Mouse (Mus musculus): ENCODE results near the gene Togaram2.
"Not testable (repeated sequence)": the region's sequence is repeated elsewhere in the genome, so short reads cannot be mapped to it uniquely, and the experiment has no call there.

The Togaram2 gene

DNA sequence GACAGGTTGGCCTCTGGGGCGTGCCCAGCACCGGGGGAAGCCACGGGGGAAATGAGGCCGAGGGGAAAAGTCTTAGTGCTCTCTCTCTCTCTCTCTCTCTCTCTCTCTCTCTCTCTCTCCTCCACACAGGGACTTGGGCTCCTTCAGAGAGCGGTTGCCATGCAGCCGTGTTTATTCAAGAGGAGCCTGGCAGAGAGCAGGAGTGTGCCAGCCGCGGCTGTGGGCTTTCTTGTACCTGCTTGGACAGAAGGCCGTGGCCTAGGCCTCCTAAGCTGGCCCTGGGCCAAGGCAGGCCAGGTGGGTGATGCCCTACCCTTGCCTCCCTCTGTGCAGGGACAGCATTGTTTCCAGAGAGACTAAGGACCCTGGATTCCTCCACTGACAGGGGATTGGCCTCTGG lies at the start of gene Togaram2:
TSS of gene Togaram2 (plus strand) at position 170 of the 400 bp plus-strand sequence.
- DNase-seq: no peak

DNA sequence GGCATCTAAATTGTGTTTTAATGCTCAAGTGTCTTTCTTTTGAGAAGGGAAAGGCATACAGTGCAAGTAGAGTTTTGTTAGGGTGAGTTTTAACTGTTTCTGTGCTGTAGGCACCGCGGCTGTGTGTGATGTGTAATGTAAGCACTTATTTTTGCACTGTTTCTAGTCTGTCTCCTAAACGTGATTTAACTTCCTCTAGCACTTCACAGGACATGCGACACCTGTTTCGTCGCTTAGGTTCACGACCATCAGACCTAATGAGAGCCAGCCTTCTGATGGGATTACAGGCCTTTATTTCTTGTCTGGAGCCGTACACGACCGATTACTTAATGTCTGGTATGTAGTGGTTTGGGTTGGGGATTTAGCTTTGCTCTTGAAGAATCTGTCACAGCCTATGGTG lies 41.3 kb upstream of the Togaram2 start:
- no peak for DNase-seq

DNA sequence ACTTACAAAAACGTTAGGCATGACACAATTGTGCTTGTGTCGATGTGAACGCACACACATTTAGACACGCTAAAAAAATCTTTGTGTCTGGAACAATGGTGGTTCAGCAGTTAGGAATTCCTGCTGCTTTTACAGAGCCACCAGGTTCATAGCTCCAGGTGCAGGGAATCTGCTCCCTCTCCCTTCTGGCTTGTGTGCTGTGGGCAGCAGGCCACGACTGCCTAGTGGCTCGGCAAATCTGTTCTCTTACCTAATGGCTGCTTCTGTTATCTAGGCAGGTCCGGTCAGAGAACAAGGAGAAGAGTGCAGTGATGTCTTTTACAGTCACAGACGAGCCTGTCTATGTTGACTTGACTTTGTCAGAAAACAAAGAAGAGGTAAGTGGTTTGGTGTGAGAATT lies 39.7 kb upstream of the Togaram2 start:
- no peak for DNase-seq

DNA sequence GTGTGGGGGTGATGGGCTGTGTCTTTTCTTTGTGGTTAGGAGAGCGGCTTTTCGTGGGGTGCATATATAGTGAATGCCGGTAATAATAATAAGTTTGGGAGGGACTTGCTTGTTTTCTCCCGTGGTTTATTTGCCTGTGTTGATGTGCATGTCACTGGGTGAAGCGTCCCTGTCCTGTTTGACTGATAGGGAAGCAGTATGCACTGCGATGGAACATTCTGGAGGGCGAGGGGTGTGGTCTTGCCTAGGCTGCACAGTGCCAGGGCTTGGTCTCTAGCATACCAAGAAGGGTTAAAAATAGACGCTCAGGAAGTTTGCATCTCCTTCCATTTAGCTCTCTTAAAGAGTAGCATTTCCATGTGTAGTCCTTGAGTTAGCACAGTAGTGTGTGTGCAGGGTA lies 36.3 kb upstream of the Togaram2 start:
- no peak for DNase-seq

DNA sequence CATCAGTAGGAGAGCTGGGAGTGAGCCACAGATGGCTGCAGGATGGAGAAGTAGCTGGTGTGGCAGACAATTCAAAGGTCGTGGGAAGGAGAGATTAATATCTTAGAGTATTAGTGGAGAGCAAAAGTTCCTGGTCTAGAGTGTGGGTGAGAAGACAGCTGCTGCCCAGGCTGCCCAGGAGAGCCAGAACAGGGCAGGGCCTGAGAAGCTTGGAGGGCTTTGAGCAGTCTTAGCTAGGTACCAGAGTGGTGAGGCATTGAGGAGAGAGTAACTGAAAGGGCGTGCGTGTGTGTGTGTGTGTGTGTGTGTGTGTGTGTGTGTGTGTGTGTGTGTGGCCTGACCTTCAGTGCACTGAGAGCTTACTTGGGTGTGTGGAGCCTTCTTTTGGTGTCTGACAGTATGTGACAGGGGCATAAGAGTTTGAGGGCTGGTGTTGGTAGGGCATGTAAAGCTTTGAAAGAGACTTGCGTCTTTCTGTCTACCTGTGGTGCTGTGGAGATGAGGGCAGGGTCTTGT lies 35.3 kb upstream of the Togaram2 start:
- DNase-seq: no peak

DNA sequence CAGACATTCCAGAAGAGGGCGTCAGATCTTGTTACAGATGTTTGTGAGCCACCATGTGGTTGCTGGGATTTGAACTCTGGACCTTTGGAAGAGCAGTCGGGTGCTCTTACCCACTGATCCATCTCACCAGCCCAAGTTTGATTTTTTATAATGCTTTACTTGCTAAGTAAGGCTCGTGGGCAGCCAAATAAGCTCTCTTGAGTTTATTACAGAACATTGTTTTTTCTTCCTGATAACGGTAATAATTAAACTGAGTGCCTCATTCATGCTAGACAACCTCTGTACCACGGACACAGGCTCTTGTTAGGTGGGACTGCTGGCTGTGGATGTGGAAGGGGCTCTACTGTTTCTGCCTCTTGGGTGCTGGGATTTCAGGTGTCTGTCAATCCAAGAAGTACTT lies 34.0 kb upstream of the Togaram2 start:
- not testable (repeated sequence) for DNase-seq

DNA sequence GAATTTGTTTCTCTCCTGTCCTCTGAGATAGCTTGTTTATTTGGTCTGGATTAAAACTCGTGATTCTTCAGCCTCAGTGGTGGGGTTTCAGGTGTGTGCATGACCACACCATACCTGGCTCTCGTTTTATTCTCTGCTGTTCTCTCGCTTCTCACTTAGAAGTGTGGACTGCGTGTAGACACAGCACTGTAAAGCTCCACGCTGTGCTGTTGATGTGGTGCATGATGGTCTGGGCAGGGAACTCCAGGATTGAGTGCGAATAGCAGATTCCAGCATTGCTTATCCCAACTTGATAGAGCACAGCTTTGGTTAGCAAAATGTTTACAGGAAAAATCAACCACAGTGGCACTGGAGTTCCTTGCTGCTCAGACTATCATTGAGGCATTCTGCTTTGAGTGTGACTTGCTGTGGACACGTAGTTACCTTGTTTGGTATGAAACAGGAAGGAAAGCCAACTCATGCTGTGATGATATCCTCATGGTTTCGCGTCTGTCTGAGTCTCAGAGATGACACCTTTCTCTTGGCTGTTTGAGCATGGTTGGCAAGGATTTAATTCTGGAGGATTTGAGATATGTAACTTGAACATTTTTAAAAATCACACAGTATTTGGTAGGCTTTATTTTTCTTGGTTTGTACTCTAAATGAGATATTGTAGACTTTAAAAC lies 32.5 kb upstream of the Togaram2 start:
- DNase-seq: no peak

DNA sequence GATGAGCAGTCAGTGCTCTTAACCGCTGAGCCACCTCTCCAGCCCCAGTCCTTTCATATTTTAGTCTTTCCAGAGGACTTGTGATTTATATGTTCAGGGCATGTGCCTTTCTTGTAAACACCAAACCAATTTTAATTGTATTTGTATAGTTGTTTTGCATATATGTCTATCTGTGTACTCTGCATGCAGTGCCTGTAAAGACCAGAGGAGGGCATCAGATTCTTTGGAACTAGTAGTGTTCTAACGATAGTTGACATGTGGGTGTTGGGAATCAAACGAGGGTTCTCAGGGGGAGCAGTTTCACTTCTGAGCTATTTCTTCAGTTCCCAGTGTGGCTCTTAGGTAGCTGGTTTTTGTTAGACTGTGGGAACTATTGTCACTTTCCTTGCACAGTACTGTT lies 30.9 kb upstream of the Togaram2 start:
- DNase-seq: peak in 1 of 2 experiments; percentile 18

DNA sequence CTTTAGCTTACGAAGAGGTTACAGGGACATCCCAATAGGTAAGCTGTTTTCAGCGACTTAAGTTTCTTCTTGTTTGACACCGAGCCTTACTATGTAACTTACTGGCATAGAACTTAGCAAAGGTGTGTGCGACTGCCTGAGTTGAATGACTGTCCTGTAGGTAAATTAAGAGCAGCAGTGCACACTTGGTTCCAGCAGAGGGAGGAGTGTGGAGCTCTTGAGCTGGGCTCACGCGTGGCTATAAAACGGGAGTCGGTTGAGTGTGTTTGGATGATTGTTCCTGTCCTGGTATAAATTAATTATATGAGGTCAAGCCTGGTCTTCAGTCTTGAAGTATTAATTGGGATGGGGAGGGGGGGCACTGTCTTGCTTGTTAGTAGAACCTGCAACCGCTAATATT lies 23.1 kb upstream of the Togaram2 start:
- DNase-seq: no peak

DNA sequence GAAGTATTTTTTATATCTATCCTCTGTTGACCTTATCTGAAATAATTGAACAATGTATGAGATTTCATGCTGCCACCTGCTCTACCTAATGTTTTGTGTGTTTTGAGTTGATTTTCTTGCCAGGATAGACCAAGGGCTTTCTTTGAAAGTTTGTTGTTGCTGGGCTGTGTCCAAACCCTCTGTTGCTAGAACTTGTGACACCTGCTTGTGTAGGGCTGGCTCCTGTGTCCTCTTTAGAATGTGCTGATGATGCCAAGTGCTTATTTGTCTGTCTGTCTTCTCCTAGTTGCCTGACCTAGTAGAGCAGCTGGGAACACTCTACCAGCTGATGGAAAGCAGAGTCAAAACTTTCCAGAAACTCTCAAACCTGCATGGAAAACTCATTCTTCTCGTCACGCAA lies 20.6 kb upstream of the Togaram2 start:
- no peak for DNase-seq

DNA sequence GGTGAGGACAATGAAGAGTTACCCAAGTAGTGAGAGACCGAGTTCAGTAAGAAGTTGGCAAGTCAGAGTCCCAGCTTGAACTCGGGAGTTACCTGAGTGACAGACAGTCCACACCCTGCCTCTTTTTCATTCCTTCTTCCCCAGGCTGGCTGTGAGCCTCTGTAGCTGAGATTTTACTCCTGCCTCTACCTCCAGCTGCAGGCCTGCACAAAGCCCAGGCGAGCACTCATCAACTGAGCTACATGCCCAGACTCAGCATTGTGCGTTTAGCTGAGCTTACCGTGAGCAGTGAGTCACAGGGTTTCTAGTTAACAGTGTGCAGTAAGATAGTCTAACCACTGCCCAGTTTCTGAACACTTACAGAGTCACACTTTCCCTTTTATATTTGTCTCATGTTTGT lies 20.1 kb upstream of the Togaram2 start:
- DNase-seq: no peak

DNA sequence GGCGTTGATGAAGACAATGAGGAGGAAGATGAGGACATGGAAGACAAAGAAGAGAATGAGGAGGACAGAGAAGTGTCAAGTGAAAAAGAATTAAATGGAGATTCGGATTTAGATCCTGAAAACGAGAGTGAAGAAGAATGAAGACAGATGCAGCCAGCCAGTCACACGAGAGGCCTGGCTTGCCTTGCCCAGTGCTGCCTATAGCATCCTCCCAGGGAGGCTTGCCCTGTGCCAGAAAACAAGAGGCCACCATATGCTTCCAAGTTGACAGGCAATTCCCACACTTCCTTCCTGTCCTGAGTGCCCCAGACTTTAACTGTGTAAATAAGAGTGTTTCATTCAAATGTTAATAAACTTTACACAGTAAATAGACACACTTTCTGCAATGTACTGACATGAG lies 15.5 kb upstream of the Togaram2 start:
- no peak for DNase-seq

DNA sequence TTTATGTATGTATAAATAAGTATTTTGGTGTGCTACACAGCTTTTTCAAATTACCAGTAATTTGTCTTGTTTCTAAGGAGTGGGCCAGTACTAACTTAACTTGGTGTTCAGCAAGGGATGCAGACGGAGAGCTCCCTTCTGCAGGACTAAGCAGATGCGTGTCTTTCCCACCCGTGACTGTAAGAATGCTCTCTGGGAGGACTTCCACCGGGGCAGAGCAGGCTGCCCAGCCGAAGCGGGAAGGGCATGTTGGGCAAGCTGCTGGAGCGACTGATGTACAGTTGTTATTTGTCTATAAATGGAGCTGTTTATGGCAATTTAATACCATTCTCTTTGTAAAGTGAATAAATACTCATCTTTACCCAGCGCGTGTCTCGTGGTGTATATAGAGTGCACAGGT lies 14.4 kb upstream of the Togaram2 start:
- DNase-seq: no peak

DNA sequence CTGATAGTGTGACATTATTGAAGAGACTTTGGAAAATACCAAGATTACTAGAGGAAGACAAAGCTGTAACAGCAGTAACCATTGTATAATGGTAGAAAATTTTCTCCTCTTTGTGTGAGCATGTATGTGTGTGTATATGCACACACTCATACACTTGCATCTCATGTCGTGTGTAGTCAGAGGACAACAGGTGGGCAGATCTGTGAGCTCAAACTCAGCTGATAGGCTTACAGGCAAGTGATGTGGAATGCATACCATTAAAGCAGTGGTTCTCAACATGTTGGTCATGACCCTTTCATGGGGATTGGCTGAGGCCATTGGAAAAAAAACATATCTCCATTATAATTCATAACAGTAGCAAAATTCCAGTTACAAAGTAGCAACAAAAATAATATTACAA lies 12.7 kb upstream of the Togaram2 start:
- no peak for DNase-seq

DNA sequence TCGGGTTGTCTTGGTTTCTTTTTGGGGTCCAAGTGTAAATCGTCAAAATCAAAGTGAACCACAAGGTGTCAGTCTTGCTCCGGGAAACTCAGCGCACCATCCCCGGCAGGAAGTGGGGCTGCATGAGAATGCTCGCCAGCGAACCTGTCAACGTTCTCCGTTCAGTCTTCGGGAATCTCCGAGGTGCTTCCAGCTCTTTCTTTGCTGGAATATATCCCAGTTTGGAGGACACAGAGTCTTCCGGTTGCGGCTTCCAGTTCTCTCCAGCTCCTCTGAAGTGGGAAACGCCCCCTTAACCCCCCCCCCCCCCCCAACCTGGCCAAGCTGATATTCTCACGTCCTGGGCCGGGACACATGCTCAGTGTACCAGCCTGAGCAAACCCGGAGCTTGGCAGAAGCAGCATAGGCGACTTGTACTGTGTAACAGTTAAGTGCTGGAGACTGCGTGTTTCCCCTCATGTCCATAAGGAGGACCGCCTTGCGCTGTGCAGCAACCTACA lies 10.3 kb upstream of the Togaram2 start:
- peak; percentile 71 to 73 for DNase-seq

DNA sequence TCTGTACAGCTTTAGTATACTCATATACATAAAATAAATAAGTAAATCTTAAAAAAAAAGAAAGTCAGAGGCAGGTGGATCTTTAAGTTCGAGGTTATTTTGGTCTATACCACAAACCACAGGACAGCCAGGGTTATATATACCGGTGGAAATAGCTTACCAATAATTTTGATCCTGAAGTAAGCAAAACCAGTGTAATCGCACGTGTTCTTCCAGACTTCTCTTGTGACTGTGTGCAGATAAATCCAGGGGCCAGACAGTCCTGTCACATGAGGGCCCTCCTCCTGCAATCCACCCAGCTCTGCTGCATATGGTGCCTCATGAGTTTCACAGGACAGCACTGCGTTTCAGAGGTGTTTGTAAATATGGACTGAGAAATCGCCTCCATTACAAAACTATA lies 9.6 kb upstream of the Togaram2 start:
- DNase-seq: no peak

DNA sequence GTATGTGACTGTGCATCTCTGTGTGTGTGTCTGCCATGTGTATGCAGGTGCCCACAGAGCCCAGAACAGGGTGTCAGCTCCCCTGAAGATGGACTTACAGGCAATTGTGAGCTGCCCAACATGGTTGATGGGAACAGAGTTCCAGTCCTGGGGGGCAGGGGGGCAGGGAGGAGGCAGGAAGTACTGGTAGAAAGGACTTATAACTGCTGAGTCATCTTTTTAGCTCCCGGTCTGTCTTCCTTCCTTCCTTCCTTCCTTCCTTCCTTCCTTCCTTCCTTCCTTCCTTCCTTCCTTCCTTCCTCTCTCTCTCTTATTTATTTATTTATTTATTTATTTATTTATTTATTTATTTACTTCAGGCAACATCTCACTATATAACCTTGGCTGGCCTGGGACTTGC lies 8.9 kb upstream of the Togaram2 start:
- DNase-seq: no peak

DNA sequence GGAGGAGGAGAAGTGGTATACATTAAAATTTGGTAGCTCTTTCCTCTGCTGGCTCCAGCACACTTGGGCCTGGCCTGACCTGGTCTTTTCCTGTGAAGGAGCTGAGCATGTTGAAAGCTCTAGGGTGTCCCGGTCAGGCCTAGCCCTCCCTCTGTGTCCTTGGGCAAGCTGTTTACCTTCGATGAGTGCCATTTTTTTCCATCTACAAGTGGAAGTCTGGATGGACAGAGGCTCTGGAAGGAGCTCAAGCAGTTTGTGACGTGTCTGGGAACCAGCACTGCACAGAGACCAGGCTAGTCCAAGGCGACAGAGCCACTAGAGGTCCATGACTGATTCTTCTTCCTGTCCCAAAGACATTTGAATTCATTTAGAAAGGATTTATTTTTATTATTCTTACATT lies 7.9 kb upstream of the Togaram2 start:
- no peak for DNase-seq

DNA sequence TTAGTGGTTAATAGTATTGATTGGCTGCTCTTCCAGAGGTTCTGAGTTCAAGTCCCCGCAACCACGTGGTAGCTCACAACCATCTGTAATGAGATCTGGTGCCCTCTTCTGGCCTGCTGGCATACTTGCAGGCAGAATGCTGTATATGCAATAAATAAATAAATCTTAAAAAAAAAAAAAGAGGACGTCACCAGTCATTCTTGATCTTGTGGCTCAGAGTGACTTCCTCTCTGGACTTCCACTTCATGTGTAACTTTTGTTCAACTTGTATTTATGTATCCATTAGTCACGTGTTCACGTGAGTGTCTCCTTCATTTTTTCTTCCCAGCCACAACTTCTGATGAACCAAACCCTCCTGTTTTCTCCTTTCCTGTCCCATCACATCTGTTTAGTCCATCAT lies 3.5 kb upstream of the Togaram2 start:
- no peak for DNase-seq

DNA sequence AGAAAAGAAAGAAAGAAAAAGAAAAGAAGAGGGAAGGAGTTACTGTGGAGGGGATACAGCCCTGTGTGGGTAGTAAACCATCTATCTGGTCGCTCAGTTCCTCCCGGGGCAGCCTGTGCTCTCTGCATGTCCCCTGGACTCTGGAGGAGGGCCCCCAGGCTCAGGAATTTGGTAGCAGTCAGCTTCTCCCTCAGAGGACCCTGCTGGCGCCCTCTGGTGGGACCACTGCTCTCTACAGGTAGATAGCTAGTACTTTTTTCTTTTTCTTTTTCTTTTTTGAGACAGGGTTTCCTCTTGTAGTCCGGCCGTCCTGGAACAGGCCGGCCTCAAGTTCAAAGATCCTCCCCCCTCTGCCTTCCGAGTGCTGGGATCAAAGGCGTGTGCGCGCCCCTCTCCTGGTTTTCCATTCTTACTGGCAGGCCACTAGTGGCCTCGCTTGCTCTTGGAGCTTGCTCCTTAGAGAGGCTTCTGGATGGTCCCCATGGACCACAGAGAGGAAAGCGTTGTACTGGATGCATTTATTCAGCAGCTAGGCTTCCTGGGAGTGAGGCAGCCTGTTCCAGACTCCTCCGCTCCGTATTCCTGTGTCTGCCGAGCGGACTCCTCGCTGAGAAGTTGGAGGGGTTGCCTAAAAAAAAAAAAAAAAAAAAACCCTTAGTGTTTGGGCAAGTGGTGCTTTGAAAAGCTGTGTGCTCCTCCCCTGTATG lies 1.1 kb upstream of the Togaram2 start:
- DNase-seq: peak; percentile 62 to 65

DNA sequence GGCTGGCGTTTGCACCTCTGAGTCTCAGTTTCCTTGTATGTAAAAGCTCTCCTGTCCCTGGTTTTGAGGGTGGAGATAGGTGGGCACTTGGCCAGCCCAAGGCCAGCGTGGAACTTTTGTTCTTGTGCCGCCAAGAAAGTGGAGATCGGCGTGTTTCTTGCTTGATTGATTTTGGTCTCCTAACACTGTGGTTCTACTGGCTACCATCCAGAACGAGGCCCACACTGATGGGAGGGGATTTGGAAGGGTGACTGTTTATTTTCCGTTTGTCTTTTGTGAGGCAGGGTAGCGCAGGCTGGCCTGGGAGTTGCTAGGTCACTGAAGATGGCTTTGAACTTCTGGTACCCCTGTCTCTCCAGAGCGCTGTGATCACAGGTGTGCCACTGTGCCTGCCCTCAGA lies 875 bp downstream of the Togaram2 start:
- DNase-seq: no peak

DNA sequence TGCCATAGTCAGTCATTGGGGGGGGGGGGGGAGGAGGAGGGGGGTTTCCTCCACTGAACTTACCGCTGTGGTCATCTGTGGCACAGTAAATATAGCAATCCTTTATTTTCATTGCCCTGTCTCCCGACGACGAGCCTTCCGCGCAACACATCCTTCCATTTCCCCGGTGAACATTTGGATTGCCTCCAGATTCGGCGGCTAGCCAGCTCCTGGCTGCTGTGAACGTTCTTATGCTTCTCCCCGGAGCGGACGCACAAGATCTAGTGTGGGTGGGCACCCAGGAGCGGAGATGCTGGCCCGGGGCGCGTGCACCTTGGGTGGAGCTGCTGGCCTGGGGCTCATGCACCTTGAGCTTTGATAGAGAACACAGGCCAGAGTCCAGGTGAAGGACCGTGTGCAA lies 1.8 kb downstream of the Togaram2 start:
- DNase-seq: no peak

DNA sequence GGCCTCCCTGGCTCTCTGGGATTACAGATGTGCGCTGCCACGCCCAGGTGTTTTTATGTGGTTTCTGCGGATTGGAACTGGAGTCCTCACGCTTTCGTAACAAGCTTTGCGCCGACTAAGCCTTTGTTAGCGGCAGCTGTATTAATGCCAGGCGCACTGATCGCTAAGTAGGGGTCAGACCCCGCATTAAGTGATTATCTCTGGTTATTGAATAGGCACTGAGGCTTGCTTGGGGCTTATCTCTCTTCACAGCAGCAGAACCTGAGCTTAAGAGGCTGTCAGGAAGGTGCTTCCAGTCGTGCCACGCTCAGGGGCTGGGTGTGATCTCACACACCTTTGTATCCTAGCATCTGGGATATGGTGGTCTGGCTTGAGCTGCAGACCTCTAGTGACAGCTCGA lies 8.6 kb downstream of the Togaram2 start:
- no peak for DNase-seq

DNA sequence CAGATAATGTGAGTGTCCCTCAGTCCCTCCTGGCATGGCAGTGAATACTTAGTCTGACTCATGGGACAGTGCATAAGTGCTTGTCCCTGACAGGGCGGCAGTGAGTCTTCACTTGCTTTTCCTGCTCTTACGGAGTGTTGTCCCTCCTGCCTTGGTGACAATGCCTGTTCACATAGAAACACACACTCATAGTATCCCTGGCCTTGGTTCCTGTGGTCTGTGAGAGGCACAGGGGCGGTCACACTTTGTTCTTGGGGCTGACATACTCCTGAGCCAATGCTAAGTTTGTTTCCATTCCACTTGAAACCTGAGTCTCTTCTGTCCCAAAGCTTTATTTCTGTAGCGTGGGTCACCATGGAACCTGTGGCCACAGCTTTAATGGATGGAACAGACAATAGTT lies 9.3 kb downstream of the Togaram2 start:
- DNase-seq: no peak

DNA sequence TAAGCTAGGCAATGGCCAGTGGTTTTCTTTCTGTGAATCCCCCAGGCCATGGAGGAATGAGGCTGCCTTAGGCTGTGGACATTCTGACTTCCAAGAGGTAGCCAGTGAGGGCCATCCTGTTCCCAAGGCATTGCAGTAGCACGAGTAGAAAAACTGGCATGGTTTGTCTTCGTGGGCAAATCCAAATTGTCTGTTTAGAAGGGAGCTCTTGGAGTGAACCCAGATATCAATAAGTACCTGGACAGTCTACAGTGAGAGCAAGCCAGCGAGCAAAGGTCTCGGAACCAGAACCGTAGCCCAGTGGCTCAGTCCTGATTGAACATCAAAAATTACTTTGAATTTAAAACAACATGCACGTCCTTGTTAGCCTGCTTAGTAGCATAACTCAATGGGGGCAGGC lies 10.2 kb downstream of the Togaram2 start:
- DNase-seq: no peak
